Mouse (Mus musculus) hindlimb bud, embryonic 11.5 days (tissue): ENCODE data around the gene Pomc.
A peak's percentile ranks its signal among the peaks of the same experiment; 100 is the strongest.
"Not testable (repeated sequence)": the region's sequence is repeated elsewhere in the genome, so short reads cannot be mapped to it uniquely, and the experiment has no call there.

ENCODE experiments used
- DNase-seq: peaks from one replicate; pipeline ENCODE4 v3.0.0-alpha.2; 2012; ENCODE audit warnings: low read depth, low spot score; ENCODE audit errors: extremely low spot score

The Pomc gene

GRCm38 (mm10) chr12:3967196-3967595 is 12.4 kb downstream of the Pomc start:
- no peak for DNase-seq

- DNase-seq, result no peak
Measured at GRCm38 (mm10) chr12:3968380-3968779, 13.6 kb downstream of the Pomc start.

- DNase-seq, result not testable (repeated sequence)
Measured at GRCm38 (mm10) chr12:3973169-3973568, 18.4 kb downstream of the Pomc start.

- no peak for DNase-seq
Measured at GRCm38 (mm10) chr12:3980991-3981349, 26.2 kb downstream of the Pomc start.

GRCm38 (mm10) chr12:3981350-3982131 is 26.8 kb downstream of the Pomc start:
- peak; percentile 57 for DNase-seq

- DNase-seq, result no peak
Measured at GRCm38 (mm10) chr12:3982257-3982656, 27.5 kb downstream of the Pomc start.

GRCm38 (mm10) chr12:3983736-3984135 is 29.0 kb downstream of the Pomc start:
- DNase-seq, result peak; percentile 76

- DNase-seq, result no peak
Measured at GRCm38 (mm10) chr12:3984446-3984845, 29.7 kb downstream of the Pomc start.

- DNase-seq, result no peak
Measured at GRCm38 (mm10) chr12:3989943-3990342, 35.2 kb downstream of the Pomc start.

- no peak for DNase-seq
Measured at GRCm38 (mm10) chr12:3991047-3991446, 36.3 kb downstream of the Pomc start.

- no peak for DNase-seq
Measured at GRCm38 (mm10) chr12:3996749-3997148, 42.0 kb downstream of the Pomc start.

- DNase-seq, result no peak
Measured at GRCm38 (mm10) chr12:4000406-4000805, 45.7 kb downstream of the Pomc start.

GRCm38 (mm10) chr12:4004648-4005047 is 49.9 kb downstream of the Pomc start:
- DNase-seq, result no peak

GRCm38 (mm10) chr12:4006079-4006478 is 51.3 kb downstream of the Pomc start:
- DNase-seq, result no peak

- no peak for DNase-seq
Measured at GRCm38 (mm10) chr12:4007181-4007580, 52.4 kb downstream of the Pomc start.

GRCm38 (mm10) chr12:4007766-4008165 is 53.0 kb downstream of the Pomc start:
- no peak for DNase-seq

- DNase-seq, result no peak
Measured at GRCm38 (mm10) chr12:4008731-4009130, 54.0 kb downstream of the Pomc start.
